Mouse (Mus musculus): ENCODE data around the gene Gm29133. TPM values are rescaled to one million over a fixed set of nuclear protein-coding genes. Genes with fewer than 3 reads are reported as not detected.

Gene Gm29133
- polyA plus RNA-seq, 1 experiment, result not detected

- Histone ChIP-seq H3K4me2 (ENCODE audit: low read depth) (peak overlapping the region; percentile 42), H3K27me3 (ENCODE audit: control insufficient read depth, insufficient read depth, insufficient read length) (no peaks in the 10 kb centered on the region), H3K36me3 (ENCODE audit: control insufficient read depth, insufficient read depth) (no peaks in the 10 kb centered on the region), H3K4me3 (no peak overlapping the region), H3ac (ENCODE audit: control insufficient read depth, insufficient read length) (no peak overlapping the region), H3K79me2 (ENCODE audit: control insufficient read depth, insufficient read depth) (no peaks in the 10 kb centered on the region)
- no peak for TF ChIP-seq CEBPB (IDR thresholded peaks at IDR 0.05; ENCODE audit: insufficient read depth, poor library complexity, severe bottlenecking)
- TF ChIP-seq MYOD1 (IDR thresholded peaks at IDR 0.05; ENCODE audit: control insufficient read depth in 1 of 3, insufficient read length in 2 of 3, low read depth in 2 of 3), result no peak
- no peak for TF ChIP-seq SRF (IDR thresholded peaks at IDR 0.05; ENCODE audit: control insufficient read depth, insufficient read length, low read depth)
- no peak for TF ChIP-seq POLR2AphosphoS2 (IDR thresholded peaks at IDR 0.05; ENCODE audit: insufficient read length, low read depth)
- TF ChIP-seq MAX (IDR thresholded peaks at IDR 0.05; ENCODE audit: low read depth), result no peak
- TF ChIP-seq E2F4 (IDR thresholded peaks at IDR 0.05; ENCODE audit: insufficient read depth), result no peak
- no peak for TF ChIP-seq TCF3 (IDR thresholded peaks at IDR 0.05; ENCODE audit: insufficient read length, low read depth)
- TF ChIP-seq MYOG (IDR thresholded peaks at IDR 0.05; ENCODE audit: control insufficient read depth in 1 of 3, insufficient read depth in 1 of 3, insufficient read length in 2 of 3, low read depth in 2 of 3), result no peak
- no peak for TF ChIP-seq REST (IDR thresholded peaks at IDR 0.05; ENCODE audit: insufficient read depth, insufficient read length)
- TF ChIP-seq USF1 (IDR thresholded peaks at IDR 0.05; ENCODE audit: low read depth), result no peak
- no peak for TF ChIP-seq POLR2A (IDR thresholded peaks at IDR 0.05; ENCODE audit: insufficient read length, low read depth)
- no peak for TF ChIP-seq TCF12 (IDR thresholded peaks at IDR 0.05; ENCODE audit: insufficient read depth, poor library complexity, severe bottlenecking)
Observed at GRCm38 (mm10) chr3:75720663-75721062, 27.3 kb upstream of the Gm29133 start.

DNA sequence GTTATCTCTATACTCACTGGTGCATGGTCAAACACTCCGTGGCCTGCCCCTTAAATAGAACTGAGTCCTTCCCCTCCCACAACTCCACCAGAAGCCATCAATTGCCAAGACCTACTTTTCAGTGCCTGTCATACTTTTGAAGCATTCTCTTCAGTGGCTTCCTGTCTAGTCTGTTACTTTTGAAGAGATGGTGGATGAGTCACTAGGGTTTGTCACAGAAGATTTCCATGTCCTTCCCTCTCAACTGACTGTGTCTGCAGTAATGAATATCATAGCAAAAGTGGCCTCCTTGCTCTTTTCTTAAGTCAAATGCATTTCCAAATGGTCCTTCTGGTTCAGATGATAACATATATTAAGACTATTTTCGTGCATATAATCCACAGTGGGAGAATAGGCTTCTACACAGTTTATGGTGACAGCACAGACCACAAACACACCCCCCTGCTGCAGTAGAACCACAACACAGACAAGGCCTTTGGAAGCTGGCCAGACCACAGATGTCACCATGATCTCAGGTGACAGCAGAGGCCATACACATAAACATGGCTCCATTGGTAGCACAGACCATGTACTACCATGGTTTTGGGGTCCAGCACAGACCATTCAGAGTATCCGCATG lies 16.9 kb upstream of the Gm29133 start:
- no peaks in the 10 kb centered on the region for H3K79me2 ChIP-seq (ENCODE audit: control insufficient read depth, insufficient read depth)
- H3K27me3 ChIP-seq (ENCODE audit: control insufficient read depth, insufficient read depth, insufficient read length), result no peaks in the 10 kb centered on the region
- no peaks in the 10 kb centered on the region for H3K36me3 ChIP-seq (ENCODE audit: control insufficient read depth, insufficient read depth)
- H3ac ChIP-seq (ENCODE audit: control insufficient read depth, insufficient read length), result no peak overlapping the region
- TF ChIP-seq MAX (IDR thresholded peaks at IDR 0.05; ENCODE audit: low read depth) (no peak), E2F4 (IDR thresholded peaks at IDR 0.05; ENCODE audit: insufficient read depth) (no peak), POLR2AphosphoS2 (IDR thresholded peaks at IDR 0.05; ENCODE audit: insufficient read length, low read depth) (no peak), TCF3 (IDR thresholded peaks at IDR 0.05; ENCODE audit: insufficient read length, low read depth) (no peak), SRF (IDR thresholded peaks at IDR 0.05; ENCODE audit: control insufficient read depth, insufficient read length, low read depth) (no peak), CEBPB (IDR thresholded peaks at IDR 0.05; ENCODE audit: insufficient read depth, poor library complexity, severe bottlenecking) (no peak), USF1 (IDR thresholded peaks at IDR 0.05; ENCODE audit: low read depth) (no peak), REST (IDR thresholded peaks at IDR 0.05; ENCODE audit: insufficient read depth, insufficient read length) (no peak), POLR2A (IDR thresholded peaks at IDR 0.05; ENCODE audit: insufficient read length, low read depth) (no peak)
- H3K4me2 ChIP-seq (ENCODE audit: low read depth), result no peak overlapping the region
- H3K4me3 ChIP-seq, result no peak overlapping the region

DNA sequence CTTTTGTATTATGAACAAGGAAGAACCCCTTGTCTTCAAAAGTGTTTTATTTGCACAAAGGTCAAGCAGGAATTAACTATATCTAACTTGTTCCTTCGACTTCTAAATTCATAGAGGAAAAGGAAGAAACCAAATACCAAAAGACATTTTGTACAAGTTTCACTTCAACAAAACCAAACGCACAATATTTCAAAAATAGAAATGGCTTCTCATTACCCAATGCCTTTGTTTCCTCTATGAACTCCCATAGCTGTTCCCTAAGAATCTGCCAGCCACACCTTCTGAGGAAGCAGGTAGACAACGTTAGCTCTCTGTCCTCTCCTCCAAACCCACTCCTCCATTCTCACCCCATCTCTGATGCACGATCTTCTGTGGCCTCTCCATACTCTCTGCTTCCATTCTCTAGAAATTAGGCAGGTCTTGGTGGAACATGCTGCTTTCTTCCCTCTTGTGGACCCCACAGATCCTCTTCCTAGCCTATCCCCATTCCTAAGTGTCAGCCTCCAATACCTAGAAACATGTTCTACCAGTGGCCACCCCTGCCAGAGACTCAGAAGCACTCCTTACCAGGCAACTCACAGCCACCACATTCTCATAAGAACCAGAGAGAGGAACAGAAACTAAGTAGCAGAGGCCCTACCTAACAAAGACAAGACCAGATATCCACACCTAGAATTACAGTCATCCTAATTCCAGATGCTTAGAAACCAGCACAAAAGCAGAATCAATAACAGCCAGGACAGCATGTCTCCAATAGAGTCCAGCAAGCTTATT lies 4.1 kb upstream of the Gm29133 start:
- no peak overlapping the region for H3K4me3 ChIP-seq
- H3K79me2 ChIP-seq (ENCODE audit: control insufficient read depth, insufficient read depth), result no peaks in the 10 kb centered on the region
- no peak overlapping the region for H3ac ChIP-seq (ENCODE audit: control insufficient read depth, insufficient read length)
- H3K36me3 ChIP-seq (ENCODE audit: control insufficient read depth, insufficient read depth), result no peaks in the 10 kb centered on the region
- no peaks in the 10 kb centered on the region for H3K27me3 ChIP-seq (ENCODE audit: control insufficient read depth, insufficient read depth, insufficient read length)
- TF ChIP-seq SRF (IDR thresholded peaks at IDR 0.05; ENCODE audit: control insufficient read depth, insufficient read length, low read depth), result no peak
- no peak for TF ChIP-seq POLR2AphosphoS2 (IDR thresholded peaks at IDR 0.05; ENCODE audit: insufficient read length, low read depth)
- TF ChIP-seq MAX (IDR thresholded peaks at IDR 0.05; ENCODE audit: low read depth), result no peak
- no peak overlapping the region for H3K4me2 ChIP-seq (ENCODE audit: low read depth)

GRCm38 (mm10) chr3:75745343-75745742 lies 2.7 kb upstream of the Gm29133 start:
- no peak overlapping the region for H3K4me3 ChIP-seq
- TF ChIP-seq SRF (IDR thresholded peaks at IDR 0.05; ENCODE audit: control insufficient read depth, insufficient read length, low read depth) (no peak), REST (IDR thresholded peaks at IDR 0.05; ENCODE audit: insufficient read depth, insufficient read length) (no peak), CEBPB (IDR thresholded peaks at IDR 0.05; ENCODE audit: insufficient read depth, poor library complexity, severe bottlenecking) (no peak), MYOG (IDR thresholded peaks at IDR 0.05; ENCODE audit: control insufficient read depth in 1 of 3, insufficient read depth in 1 of 3, insufficient read length in 2 of 3, low read depth in 2 of 3) (no peak), E2F4 (IDR thresholded peaks at IDR 0.05; ENCODE audit: insufficient read depth) (no peak), TCF3 (IDR thresholded peaks at IDR 0.05; ENCODE audit: insufficient read length, low read depth) (no peak), POLR2A (IDR thresholded peaks at IDR 0.05; ENCODE audit: insufficient read length, low read depth) (no peak), TCF12 (IDR thresholded peaks at IDR 0.05; ENCODE audit: insufficient read depth, poor library complexity, severe bottlenecking) (no peak), MYOD1 (IDR thresholded peaks at IDR 0.05; ENCODE audit: control insufficient read depth in 1 of 3, insufficient read length in 2 of 3, low read depth in 2 of 3) (no peak)

DNA sequence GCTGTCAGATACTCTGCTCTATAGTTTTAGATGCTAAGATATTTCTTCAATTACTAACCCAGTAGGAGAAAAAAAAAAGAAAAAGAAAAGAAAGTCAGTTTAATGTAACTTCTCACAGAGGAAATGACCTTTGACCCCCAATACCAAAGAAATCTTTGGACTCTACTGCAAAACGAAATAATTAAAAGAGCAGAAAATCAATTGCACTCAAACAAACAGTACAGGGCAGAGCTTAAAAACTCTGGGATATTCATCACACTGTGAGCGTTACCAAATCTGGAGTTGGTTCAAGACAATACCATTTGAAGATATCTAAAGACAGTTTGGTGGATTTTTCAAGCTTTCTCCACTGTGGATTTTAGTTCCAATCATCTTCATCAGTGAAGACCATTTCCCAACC lies 15.4 kb downstream of the Gm29133 start:
- H3ac ChIP-seq (ENCODE audit: control insufficient read depth, insufficient read length), result no peak overlapping the region
- no peak overlapping the region for H3K4me3 ChIP-seq
- no peaks in the 10 kb centered on the region for H3K36me3 ChIP-seq (ENCODE audit: control insufficient read depth, insufficient read depth)
- no peaks in the 10 kb centered on the region for H3K79me2 ChIP-seq (ENCODE audit: control insufficient read depth, insufficient read depth)
- no peaks in the 10 kb centered on the region for H3K27me3 ChIP-seq (ENCODE audit: control insufficient read depth, insufficient read depth, insufficient read length)
- TF ChIP-seq MYOD1 (IDR thresholded peaks at IDR 0.05; ENCODE audit: control insufficient read depth in 1 of 3, insufficient read length in 2 of 3, low read depth in 2 of 3), result no peak
- no peak for TF ChIP-seq TCF12 (IDR thresholded peaks at IDR 0.05; ENCODE audit: insufficient read depth, poor library complexity, severe bottlenecking)
- TF ChIP-seq TCF3 (IDR thresholded peaks at IDR 0.05; ENCODE audit: insufficient read length, low read depth), result no peak
- no peak for TF ChIP-seq MYOG (IDR thresholded peaks at IDR 0.05; ENCODE audit: control insufficient read depth in 1 of 3, insufficient read depth in 1 of 3, insufficient read length in 2 of 3, low read depth in 2 of 3)
- TF ChIP-seq CEBPB (IDR thresholded peaks at IDR 0.05; ENCODE audit: insufficient read depth, poor library complexity, severe bottlenecking), result no peak
- TF ChIP-seq REST (IDR thresholded peaks at IDR 0.05; ENCODE audit: insufficient read depth, insufficient read length), result no peak
- no peak for TF ChIP-seq POLR2A (IDR thresholded peaks at IDR 0.05; ENCODE audit: insufficient read length, low read depth)
- no peak for TF ChIP-seq POLR2AphosphoS2 (IDR thresholded peaks at IDR 0.05; ENCODE audit: insufficient read length, low read depth)
- TF ChIP-seq E2F4 (IDR thresholded peaks at IDR 0.05; ENCODE audit: insufficient read depth), result no peak
- TF ChIP-seq SRF (IDR thresholded peaks at IDR 0.05; ENCODE audit: control insufficient read depth, insufficient read length, low read depth), result no peak
- TF ChIP-seq USF1 (IDR thresholded peaks at IDR 0.05; ENCODE audit: low read depth), result no peak
- no peak for TF ChIP-seq MAX (IDR thresholded peaks at IDR 0.05; ENCODE audit: low read depth)
- H3K4me2 ChIP-seq (ENCODE audit: low read depth), result no peak overlapping the region

More at GRCm38 (mm10) chr3:75745343-75745742, 2.7 kb upstream of the Gm29133 start:
- no peak overlapping the region for H3K4me2 ChIP-seq (ENCODE audit: low read depth)
- no peak overlapping the region for H3ac ChIP-seq (ENCODE audit: control insufficient read depth, insufficient read length)
- H3K36me3 ChIP-seq (ENCODE audit: control insufficient read depth, insufficient read depth), result no peaks in the 10 kb centered on the region
- no peaks in the 10 kb centered on the region for H3K27me3 ChIP-seq (ENCODE audit: control insufficient read depth, insufficient read depth, insufficient read length)
- H3K79me2 ChIP-seq (ENCODE audit: control insufficient read depth, insufficient read depth), result no peaks in the 10 kb centered on the region

Measured in myocyte (in vitro differentiated cells).